Mouse (Mus musculus) hindbrain, embryonic 11.5 days (tissue): ENCODE data around the gene Chrna10. TPM values are rescaled to one million over a fixed set of nuclear protein-coding genes. Genes with fewer than 3 reads are reported as not detected.

Source experiments
- ATAC-seq: fragments of 200-750 bp; cut with Nextera tagmentation; 2 replicates; pipeline ENCODE4 v1.8.0; 2017; ENCODE audit warnings: mild to moderate bottlenecking, moderate TSS enrichment, moderate library complexity; ENCODE audit not compliant: low FRiP score
- DNase-seq: peaks from one replicate; pipeline ENCODE4 v3.0.0-alpha.2; 2015; ENCODE audit warnings: low spot score
- H3K27ac ChIP-seq: fragments of 300-500 bp; sonication (generic); 2 replicates; pipeline ENCODE4 v1.5.1; 2014; ENCODE audit warnings: mild to moderate bottlenecking, low read depth, low read length
- H3K27me3 ChIP-seq: fragments of 300-500 bp; sonication (generic); 2 replicates; pipeline ENCODE4 v1.6.1; 2014; ENCODE audit warnings: mild to moderate bottlenecking, low read length, moderate library complexity, mixed read lengths; ENCODE audit not compliant: control insufficient read depth, insufficient read depth
- H3K36me3 ChIP-seq: fragments of 300-500 bp; sonication (generic); 2 replicates; pipeline ENCODE4 v1.6.1; 2014; ENCODE audit warnings: mild to moderate bottlenecking, low read length, moderate library complexity, mixed read lengths; ENCODE audit not compliant: control insufficient read depth, insufficient read depth
- H3K4me1 ChIP-seq: fragments of 300-500 bp; sonication (generic); replicated peaks from 2 replicates; pipeline ENCODE4 v1.6.1; 2014; ENCODE audit warnings: low read length, mixed read lengths; ENCODE audit not compliant: control insufficient read depth, insufficient read depth
- H3K4me2 ChIP-seq: fragments of 300-500 bp; sonication (generic); replicated peaks from 2 replicates; pipeline ENCODE4 v1.6.1; 2014; ENCODE audit warnings: mild to moderate bottlenecking, low read depth, low read length
- H3K4me3 ChIP-seq: fragments of 300-500 bp; sonication (generic); 2 replicates; pipeline ENCODE4 v1.5.1; 2014; ENCODE audit warnings: low read depth, low read length
- H3K9ac ChIP-seq: fragments of 300-500 bp; sonication (generic); 2 replicates; pipeline ENCODE4 v1.6.1; 2014; ENCODE audit warnings: low read depth, low read length
- H3K9me3 ChIP-seq: fragments of 300-500 bp; sonication (generic); 2 replicates; pipeline ENCODE4 v1.6.1; 2016; ENCODE audit warnings: low read length; ENCODE audit not compliant: control insufficient read depth
- WGBS: fragments of 180-500 bp; shearing (Covaris S2); extraction: QIAGEN DNeasy Blood & Tissue Kit; methylation state at CpG from one replicate; pipeline ENCODE4 v1.1.7; 2014; 5-methylcytosine and 5-hydroxymethylcytosine counted together
- polyA plus RNA-seq: library from polyadenylated mRNA; unstranded; fragments of >200 nt; fragmentation: Nextera tagmentation; extraction: Ambion mirVana; gene quantifications from 2 replicates; pipeline ENCODE4 v1.2.1, GENCODE M21; 2014

The Chrna10 gene
- not detected in 2 replicates for polyA plus RNA-seq

- H3K4me1 ChIP-seq: no peaks in the 10 kb centered on the region
- no peak within 1 kb of the TSS for H3K4me2 ChIP-seq
- no peak within 1 kb of the TSS for H3K27ac ChIP-seq
- DNase-seq: no peak
- 64% methylated on average over 7 of the region's 7 CpGs for WGBS
- H3K9me3 ChIP-seq: no peaks in the 10 kb centered on the region
- no peak within 1 kb of the TSS for H3K9ac ChIP-seq
- ATAC-seq: no peak
- H3K4me3 ChIP-seq: no peak within 1 kb of the TSS
- no peaks in the 10 kb centered on the region for H3K27me3 ChIP-seq
- H3K36me3 ChIP-seq: peaks cover 10% of the 10 kb centered on the region; the same call in 1 of the 2 replicates
Measured at GRCm38 (mm10) chr7:102116579-102117331, at the start of gene Chrna10. TSS of gene Chrna10 (minus strand) at chr7:102116828.

- Histone ChIP-seq H3K36me3 (no peaks in the 10 kb centered on the region), H3K27me3 (no peaks in the 10 kb centered on the region), H3K4me3 (no peak overlapping the region), H3K9ac (no peak overlapping the region), H3K4me2 (no peak overlapping the region), H3K9me3 (no peaks in the 10 kb centered on the region), H3K27ac (no peak overlapping the region), H3K4me1 (no peaks in the 10 kb centered on the region)
- ATAC-seq (no peak), DNase-seq (no peak)
- 95% methylated on average over 5 of the region's 5 CpGs for WGBS
Measured at GRCm38 (mm10) chr7:102153691-102154090, 37.1 kb upstream of the Chrna10 start.

GRCm38 (mm10) chr7:102137898-102138297, 21.3 kb upstream of the Chrna10 start:
- H3K36me3 ChIP-seq: peaks cover 17% of the 10 kb centered on the region

GRCm38 (mm10) chr7:102137464-102137863, 20.8 kb upstream of the Chrna10 start:
- no peak overlapping the region for H3K9ac ChIP-seq
- no peak for ATAC-seq
- no peak overlapping the region for H3K4me3 ChIP-seq
- no peak overlapping the region for H3K4me2 ChIP-seq
- 84% methylated on average over 1 of the region's 1 CpGs for WGBS
- no peaks in the 10 kb centered on the region for H3K4me1 ChIP-seq
- H3K9me3 ChIP-seq: no peaks in the 10 kb centered on the region
- H3K27ac ChIP-seq: no peak overlapping the region
- H3K27me3 ChIP-seq: no peaks in the 10 kb centered on the region
- peak; percentile 59 for DNase-seq
- H3K36me3 ChIP-seq: peaks cover 17% of the 10 kb centered on the region

More at GRCm38 (mm10) chr7:102137898-102138297, 21.3 kb upstream of the Chrna10 start:
- Histone ChIP-seq H3K4me3 (no peak overlapping the region), H3K27ac (no peak overlapping the region), H3K4me1 (no peaks in the 10 kb centered on the region), H3K9me3 (no peaks in the 10 kb centered on the region), H3K4me2 (no peak overlapping the region), H3K27me3 (no peaks in the 10 kb centered on the region), H3K9ac (no peak overlapping the region)
- DNase-seq: no peak
- 97% methylated on average over 5 of the region's 5 CpGs for WGBS
- ATAC-seq: no peak

GRCm38 (mm10) chr7:102132395-102132794, 15.8 kb upstream of the Chrna10 start:
- DNase-seq (no peak), ATAC-seq (no peak)
- no peaks in the 10 kb centered on the region for H3K9me3 ChIP-seq
- no peaks in the 10 kb centered on the region for H3K4me1 ChIP-seq
- no peak overlapping the region for H3K4me3 ChIP-seq
- H3K27me3 ChIP-seq: no peaks in the 10 kb centered on the region
- H3K9ac ChIP-seq: no peak overlapping the region
- H3K4me2 ChIP-seq: no peak overlapping the region
- H3K36me3 ChIP-seq: peaks cover 10% of the 10 kb centered on the region
- no peak overlapping the region for H3K27ac ChIP-seq
- WGBS: 94% methylated on average over 4 of the region's 4 CpGs

- no peak overlapping the region for H3K27ac ChIP-seq
- ATAC-seq (no peak), DNase-seq (no peak)
- no peaks in the 10 kb centered on the region for H3K4me1 ChIP-seq
- H3K9me3 ChIP-seq: no peaks in the 10 kb centered on the region
- H3K4me2 ChIP-seq: no peak overlapping the region
- H3K4me3 ChIP-seq: no peak overlapping the region
- peaks cover 24% of the 10 kb centered on the region for H3K36me3 ChIP-seq
- 94% methylated on average over 10 of the region's 10 CpGs for WGBS
- no peaks in the 10 kb centered on the region for H3K27me3 ChIP-seq
- no peak overlapping the region for H3K9ac ChIP-seq
Measured at GRCm38 (mm10) chr7:102120326-102120725, 3.7 kb upstream of the Chrna10 start.

GRCm38 (mm10) chr7:102117382-102117781, 754 bp upstream of the Chrna10 start:
- no peak overlapping the region for H3K9ac ChIP-seq
- H3K4me2 ChIP-seq: no peak overlapping the region
- H3K9me3 ChIP-seq: no peaks in the 10 kb centered on the region
- H3K4me1 ChIP-seq: no peaks in the 10 kb centered on the region
- no peak for ATAC-seq
- no peaks in the 10 kb centered on the region for H3K27me3 ChIP-seq
- WGBS: 82% methylated on average over 6 of the region's 6 CpGs
- H3K27ac ChIP-seq: no peak overlapping the region
- DNase-seq: no peak
- no peak overlapping the region for H3K4me3 ChIP-seq
- H3K36me3 ChIP-seq: peaks cover 16% of the 10 kb centered on the region; the same call in 1 of the 2 replicates

GRCm38 (mm10) chr7:102113151-102113729, 3.4 kb downstream of the Chrna10 start:
- 80% methylated on average over 45 of the region's 45 CpGs for WGBS
- no peaks in the 10 kb centered on the region for H3K4me1 ChIP-seq
- H3K4me3 ChIP-seq: no peak overlapping the region
- DNase-seq (no peak), ATAC-seq (no peak)
- no peaks in the 10 kb centered on the region for H3K36me3 ChIP-seq
- H3K27ac ChIP-seq: no peak overlapping the region
- H3K9ac ChIP-seq: no peak overlapping the region
- H3K9me3 ChIP-seq: no peaks in the 10 kb centered on the region
- no peaks in the 10 kb centered on the region for H3K27me3 ChIP-seq
- H3K4me2 ChIP-seq: no peak overlapping the region

- Histone ChIP-seq H3K4me3 (no peak overlapping the region), H3K4me2 (no peak overlapping the region), H3K9me3 (no peaks in the 10 kb centered on the region), H3K9ac (no peak overlapping the region), H3K4me1 (no peaks in the 10 kb centered on the region; the same call in 1 of the 2 replicates), H3K27ac (no peak overlapping the region), H3K27me3 (no peaks in the 10 kb centered on the region), H3K36me3 (no peaks in the 10 kb centered on the region)
- 92% methylated on average over 4 of the region's 4 CpGs for WGBS
- DNase-seq (no peak), ATAC-seq (no peak)
Measured at GRCm38 (mm10) chr7:102109746-102110145, 6.9 kb downstream of the Chrna10 start.
